25 mouse cellular contexts compared by ENCODE assay signal in genomic region chr15:13540026-13540425, GRCm38 (mm10).
DNase-seq lines count a peak whose midpoint lies in the region; ATAC-seq and TF ChIP-seq lines count a peak whose summit lies in the region.
"Had no signal": no experiment of that assay in that cellular context is flagged by ENCODE, and none has a peak within 500 bp of the region (broad histone marks: within the 10 kb centered on the region; RNA-seq: fewer than 3 reads in every experiment).

No protein-coding gene starts in this region.

- H3K9me3 ChIP-seq in embryonic facial prominence, embryonic 14.5 days (ENCODE audit: control insufficient read depth, low read length), result no peaks in the 10 kb centered on the region
- no peaks in the 10 kb centered on the region for H3K9me3 ChIP-seq in embryonic facial prominence, embryonic 10.5 days
- no peaks in the 10 kb centered on the region for H3K9me3 ChIP-seq in midbrain, postnatal 0 days (ENCODE audit: low read length)
- no peaks in the 10 kb centered on the region for H3K9me3 ChIP-seq in midbrain, embryonic 10.5 days (replicated peaks)
- H3K9me3 ChIP-seq: heart, embryonic 12.5 days; hindbrain, embryonic 15.5 days; limb, embryonic 12.5 days; liver, embryonic 15.5 days; lung, embryonic 15.5 days; stomach, embryonic 15.5 days had no signal

- no peak overlapping the region for H3K4me3 ChIP-seq in embryonic facial prominence, embryonic 14.5 days (ENCODE audit: low read depth, low read length)
- H3K4me3 ChIP-seq in embryonic facial prominence, embryonic 10.5 days, result no peak overlapping the region
- H3K4me3 ChIP-seq in midbrain, postnatal 0 days (ENCODE audit: low read depth, low read length), result no peak overlapping the region
- no peak overlapping the region for H3K4me3 ChIP-seq in midbrain, embryonic 10.5 days
- H3K4me3 ChIP-seq: heart, adult 2 months; heart, embryonic 12.5 days; hindbrain, embryonic 15.5 days; limb, embryonic 12.5 days; liver, embryonic 15.5 days; lung, embryonic 15.5 days; stomach, embryonic 15.5 days had no signal

- intact Hi-C loops in left cerebral cortex, postnatal 4 days (cut with DNase I), result no loop called here

- H3K4me2 ChIP-seq in embryonic facial prominence, embryonic 14.5 days (ENCODE audit: low read depth, low read length), result no peak overlapping the region
- no peak overlapping the region for H3K4me2 ChIP-seq in midbrain, postnatal 0 days (ENCODE audit: low read depth, low read length, poor library complexity, severe bottlenecking)
- H3K4me2 ChIP-seq: heart, embryonic 12.5 days; hindbrain, embryonic 15.5 days; limb, embryonic 12.5 days; liver, embryonic 15.5 days; lung, embryonic 15.5 days; midbrain, embryonic 11.5 days; stomach, embryonic 15.5 days had no signal

- peak; percentile 59 for DNase-seq in embryonic facial prominence, embryonic 14.5 days (ENCODE audit: low spot score)
- no peak for DNase-seq in embryonic facial prominence, embryonic 10.5 days (ENCODE audit: low spot score)
- peak; percentile 13 for DNase-seq in left cerebral cortex, postnatal 4 days
- no peak for DNase-seq in left cerebral cortex, adult 18-20 months (ENCODE audit: low spot score in 2 of 2)
- DNase-seq in midbrain, postnatal 0 days (ENCODE audit: low spot score), result peak; percentile 27
- DNase-seq in midbrain, embryonic 10.5 days (ENCODE audit: low spot score), result no peak
- no peak for DNase-seq in frontal cortex, adult 2 months (ENCODE audit: extremely low spot score in 1 of 2, low spot score in 1 of 2)
- DNase-seq: adrenal gland, adult 2 months; cerebellum, adult 11 months; cerebellum, adult 9-11 months; heart, adult 2 months; kidney, adult 8-10 months; kidney, postnatal 10 days; layer of hippocampus, adult 9-11 months; right cerebral cortex, postnatal 25 days; thymus, postnatal 14 days had no signal

- H3K27me3 ChIP-seq in embryonic facial prominence, embryonic 14.5 days (replicated peaks; ENCODE audit: control insufficient read depth, insufficient read depth, low read length), result no peaks in the 10 kb centered on the region
- no peaks in the 10 kb centered on the region for H3K27me3 ChIP-seq in embryonic facial prominence, embryonic 10.5 days (replicated peaks; ENCODE audit: low read depth, poor library complexity, severe bottlenecking)
- no peaks in the 10 kb centered on the region for H3K27me3 ChIP-seq in midbrain, postnatal 0 days (ENCODE audit: insufficient read depth, low read length)
- H3K27me3 ChIP-seq in midbrain, embryonic 10.5 days (ENCODE audit: low read depth, poor library complexity, severe bottlenecking), result no peaks in the 10 kb centered on the region
- H3K27me3 ChIP-seq: heart, embryonic 12.5 days; hindbrain, embryonic 15.5 days; limb, embryonic 12.5 days; liver, embryonic 15.5 days; lung, embryonic 15.5 days; stomach, embryonic 15.5 days had no signal

- H3K4me1 ChIP-seq in embryonic facial prominence, embryonic 14.5 days (ENCODE audit: control insufficient read depth, insufficient read depth, low read length), result no peaks in the 10 kb centered on the region
- no peaks in the 10 kb centered on the region for H3K4me1 ChIP-seq in embryonic facial prominence, embryonic 10.5 days
- no peaks in the 10 kb centered on the region for H3K4me1 ChIP-seq in midbrain, postnatal 0 days (ENCODE audit: insufficient read depth, low read length)
- H3K4me1 ChIP-seq in midbrain, embryonic 10.5 days, result no peaks in the 10 kb centered on the region
- H3K4me1 ChIP-seq: heart, embryonic 12.5 days; hindbrain, embryonic 15.5 days; limb, embryonic 12.5 days; liver, embryonic 15.5 days; lung, embryonic 15.5 days; stomach, embryonic 15.5 days had no signal

- no peaks in the 10 kb centered on the region for H3K36me3 ChIP-seq in embryonic facial prominence, embryonic 14.5 days (ENCODE audit: control insufficient read depth, insufficient read depth, low read length)
- no peaks in the 10 kb centered on the region for H3K36me3 ChIP-seq in embryonic facial prominence, embryonic 10.5 days (replicated peaks)
- H3K36me3 ChIP-seq in midbrain, postnatal 0 days (ENCODE audit: insufficient read depth, low read length), result no peaks in the 10 kb centered on the region
- H3K36me3 ChIP-seq in midbrain, embryonic 10.5 days, result no peaks in the 10 kb centered on the region
- H3K36me3 ChIP-seq: heart, embryonic 12.5 days; hindbrain, embryonic 15.5 days; limb, embryonic 12.5 days; liver, embryonic 15.5 days; lung, embryonic 15.5 days; stomach, embryonic 15.5 days had no signal

- no peak overlapping the region for H3K9ac ChIP-seq in embryonic facial prominence, embryonic 14.5 days (ENCODE audit: low read depth, low read length)
- no peak overlapping the region for H3K9ac ChIP-seq in midbrain, postnatal 0 days (replicated peaks; ENCODE audit: low read length, poor library complexity, severe bottlenecking)
- H3K9ac ChIP-seq: heart, embryonic 12.5 days; hindbrain, embryonic 15.5 days; limb, embryonic 12.5 days; liver, embryonic 15.5 days; lung, embryonic 15.5 days; stomach, embryonic 15.5 days had no signal

- ATAC-seq in embryonic facial prominence, embryonic 14.5 days (ENCODE audit: low read depth), result no peak
- ATAC-seq in midbrain, postnatal 0 days (ENCODE audit: low FRiP score), result no peak
- ATAC-seq: CD4-positive, CD25-positive, alpha-beta regulatory T cell, adult 4 months; forebrain, embryonic 16.5 days had no signal

- TF ChIP-seq CTCF in midbrain, postnatal 0 days (IDR thresholded peaks at IDR 0.05), result no peak

- H3K27ac ChIP-seq in embryonic facial prominence, embryonic 14.5 days (replicated peaks; ENCODE audit: low read depth, low read length), result no peak overlapping the region
- H3K27ac ChIP-seq in embryonic facial prominence, embryonic 10.5 days (replicated peaks), result no peak overlapping the region
- H3K27ac ChIP-seq in midbrain, postnatal 0 days (ENCODE audit: low read depth, low read length), result no peak overlapping the region
- H3K27ac ChIP-seq in midbrain, embryonic 10.5 days (replicated peaks), result no peak overlapping the region
- H3K27ac ChIP-seq: heart, adult 2 months; hindbrain, embryonic 15.5 days; limb, embryonic 12.5 days; liver, embryonic 15.5 days; lung, embryonic 15.5 days; stomach, embryonic 15.5 days had no signal

Comparison
In these comparisons a context has a peak if more than half of its experiments do, and no peak if none do; other contexts are left out.
1. DNase-seq: peak in embryonic facial prominence, embryonic 14.5 days (single experiment), left cerebral cortex, postnatal 4 days (single experiment) and midbrain, postnatal 0 days (single experiment); none in embryonic facial prominence, embryonic 10.5 days (single experiment), left cerebral cortex, adult 18-20 months (0 of 2), midbrain, embryonic 10.5 days (single experiment) and frontal cortex, adult 2 months (0 of 2).